Mouse (Mus musculus) kidney, adult 9 months (tissue): ENCODE results near the gene Apoa1.

Experiments used
- DNase-seq: peaks from one replicate; pipeline ENCODE4 v3.0.0; 2022

The Apoa1 gene

GRCm38 (mm10) chr9:46257546-46257945 is 29.2 kb downstream of the Apoa1 start:
- DNase-seq = no peak

GRCm38 (mm10) chr9:46259111-46259510 is 30.7 kb downstream of the Apoa1 start:
- DNase-seq = no peak

GRCm38 (mm10) chr9:46261131-46261530 is 32.8 kb downstream of the Apoa1 start:
- no peak for DNase-seq

GRCm38 (mm10) chr9:46268343-46268873 is 40.0 kb downstream of the Apoa1 start, which contains the start of gene Apoa5:
Apoa5 (plus strand) TSS chr9:46268633.
- DNase-seq = no peak

GRCm38 (mm10) chr9:46269125-46269524 is 40.7 kb downstream of the Apoa1 start:
- no peak for DNase-seq

- DNase-seq = no peak
Observed at GRCm38 (mm10) chr9:46270782-46271181, 42.4 kb downstream of the Apoa1 start.

GRCm38 (mm10) chr9:46272070-46272469 is 43.7 kb downstream of the Apoa1 start:
- DNase-seq = no peak

GRCm38 (mm10) chr9:46272677-46273454 is 44.5 kb downstream of the Apoa1 start, which contains the start of gene Zpr1:
Zpr1 (plus strand) TSS chr9:46273064.
- peak; percentile 93 for DNase-seq

- no peak for DNase-seq
Observed at GRCm38 (mm10) chr9:46274494-46274893, 46.1 kb downstream of the Apoa1 start.
